Mouse (Mus musculus): ENCODE measurements around the gene Ppp6c. TPM values are rescaled to one million over a fixed set of nuclear protein-coding genes. Genes with fewer than 3 reads are reported as not detected.

The Ppp6c gene
- polyA plus RNA-seq, 1 experiment from 2014 or later, result 81.1 TPM

Other genes with a start within 250 kb of the Ppp6c start
- 1.6 and 2.0 TPM in 2 replicates for gene Wdr38, start 229.0 kb downstream of the Ppp6c start, polyA plus RNA-seq (2016; fragmentation: Nextera tagmentation; extraction: Ambion mirVana)
- gene Arpc5l, start 221.1 kb downstream of the Ppp6c start, polyA plus RNA-seq (2016; fragmentation: Nextera tagmentation; extraction: Ambion mirVana), result 122 and 133 TPM in 2 replicates
- gene Rpl35, start 220.8 kb downstream of the Ppp6c start, polyA plus RNA-seq (2016; fragmentation: Nextera tagmentation; extraction: Ambion mirVana), result 887 and 959 TPM in 2 replicates
- 31.4 and 31.5 TPM in 2 replicates for gene Golga1, start 160.9 kb downstream of the Ppp6c start, polyA plus RNA-seq (2016; fragmentation: Nextera tagmentation; extraction: Ambion mirVana)
- 16.5 and 16.8 TPM in 2 replicates for gene Scai, start 35.7 kb downstream of the Ppp6c start, polyA plus RNA-seq (2016; fragmentation: Nextera tagmentation; extraction: Ambion mirVana)

Measured in neural tube, embryonic 12.5 days (tissue).